ENCODE assay signal across 25 mouse cellular contexts in genomic region chr11:7451756-7452155, GRCm38 (mm10).
A peak's percentile ranks its signal among the peaks of the same experiment; 100 is the strongest.
DNase-seq lines count a peak whose midpoint lies in the region; ATAC-seq and TF ChIP-seq lines count a peak whose summit lies in the region.
"Had no signal": no experiment of that assay in that cellular context is flagged by ENCODE, and none has a peak within 500 bp of the region (broad histone marks: within the 10 kb centered on the region; RNA-seq: fewer than 3 reads in every experiment).

No protein-coding gene starts in this region.

- no peak overlapping the region for H3K27ac ChIP-seq in embryonic facial prominence, embryonic 14.5 days (replicated peaks; ENCODE audit: low read depth, low read length)
- H3K27ac ChIP-seq in embryonic facial prominence, embryonic 10.5 days (replicated peaks): no peak overlapping the region
- no peak overlapping the region for H3K27ac ChIP-seq in limb, embryonic 14.5 days (replicated peaks; ENCODE audit: low read depth, low read length)
- no peak overlapping the region for H3K27ac ChIP-seq in limb, embryonic 10.5 days
- H3K27ac ChIP-seq in hindbrain, postnatal 0 days: no peak overlapping the region
- H3K27ac ChIP-seq: forebrain, embryonic 13.5 days; hindbrain, embryonic 12.5 days; layer of hippocampus, adult 2 months; limb, embryonic 12.5 days; liver, embryonic 12.5 days; midbrain, embryonic 15.5 days; neural tube, embryonic 13.5 days; stomach, postnatal 0 days had no signal

- H3K9ac ChIP-seq in embryonic facial prominence, embryonic 14.5 days (ENCODE audit: low read depth, low read length): no peak overlapping the region
- H3K9ac ChIP-seq in limb, embryonic 14.5 days (ENCODE audit: low read depth, low read length, severe bottlenecking): no peak overlapping the region
- no peak overlapping the region for H3K9ac ChIP-seq in hindbrain, postnatal 0 days (replicated peaks; ENCODE audit: low read length)
- H3K9ac ChIP-seq: forebrain, embryonic 13.5 days; hindbrain, embryonic 12.5 days; limb, embryonic 12.5 days; liver, embryonic 12.5 days; midbrain, embryonic 15.5 days; neural tube, embryonic 13.5 days had no signal

- no peak for TF ChIP-seq POLR2A in limb, embryonic 14.5 days (IDR thresholded peaks at IDR 0.05; ENCODE audit: borderline replicate concordance, extremely low read depth, insufficient read depth, insufficient read length)

- no peak overlapping the region for H3K4me2 ChIP-seq in embryonic facial prominence, embryonic 14.5 days (ENCODE audit: low read depth, low read length)
- H3K4me2 ChIP-seq in limb, embryonic 14.5 days (replicated peaks; ENCODE audit: low read depth, low read length, severe bottlenecking): no peak overlapping the region
- H3K4me2 ChIP-seq in hindbrain, postnatal 0 days (ENCODE audit: low read depth, low read length): no peak overlapping the region
- H3K4me2 ChIP-seq: forebrain, embryonic 13.5 days; hindbrain, embryonic 12.5 days; limb, embryonic 12.5 days; liver, embryonic 12.5 days; midbrain, embryonic 15.5 days; neural tube, embryonic 13.5 days had no signal

- H3K4me3 ChIP-seq in embryonic facial prominence, embryonic 14.5 days (ENCODE audit: low read depth, low read length): no peak overlapping the region
- H3K4me3 ChIP-seq in embryonic facial prominence, embryonic 10.5 days: no peak overlapping the region
- no peak overlapping the region for H3K4me3 ChIP-seq in limb, embryonic 14.5 days (replicated peaks; ENCODE audit: low read length)
- no peak overlapping the region for H3K4me3 ChIP-seq in limb, embryonic 10.5 days
- no peak overlapping the region for H3K4me3 ChIP-seq in hindbrain, postnatal 0 days (ENCODE audit: low read length)
- H3K4me3 ChIP-seq: forebrain, embryonic 13.5 days; hindbrain, embryonic 12.5 days; layer of hippocampus, adult 2 months; limb, embryonic 12.5 days; liver, embryonic 12.5 days; midbrain, embryonic 15.5 days; neural tube, embryonic 13.5 days had no signal

- DNase-seq in embryonic facial prominence, embryonic 14.5 days (ENCODE audit: low spot score): peak; percentile 72
- DNase-seq in embryonic facial prominence, embryonic 10.5 days (ENCODE audit: low spot score): no peak
- DNase-seq in limb, embryonic 14.5 days (ENCODE audit: low spot score): peak; percentile 26
- DNase-seq in limb, embryonic 10.5 days (ENCODE audit: low spot score): no peak
- DNase-seq in NIH3T3 (ENCODE audit: low read depth): peak; percentile 79
- DNase-seq in fibroblast of lung, adult 2 months (ENCODE audit: low read depth): peak; percentile 38
- no peak for DNase-seq in hindbrain, postnatal 0 days (ENCODE audit: low spot score)
- DNase-seq in urinary bladder, postnatal 25 days (ENCODE audit: low spot score): no peak
- DNase-seq: adrenal gland, postnatal 10 days; cerebellum, adult 8-10 months; cerebellum, postnatal 36 days; gastrocnemius, postnatal 10 days; kidney, adult 11 months; kidney, postnatal 14 days; lung, adult 18-20 months; lung, postnatal 4 days had no signal

- no peak for ATAC-seq in embryonic facial prominence, embryonic 14.5 days (ENCODE audit: low read depth)
- ATAC-seq in limb, embryonic 14.5 days (ENCODE audit: low FRiP score, low read depth): no peak
- ATAC-seq in hindbrain, postnatal 0 days: no peak
- ATAC-seq: activated CD4-positive, CD25-positive, alpha-beta regulatory T cell, adult 4 months; forebrain, embryonic 13.5 days; liver, embryonic 12.5 days; midbrain, embryonic 15.5 days had no signal

- no peaks in the 10 kb centered on the region for H3K36me3 ChIP-seq in embryonic facial prominence, embryonic 14.5 days (ENCODE audit: control insufficient read depth, insufficient read depth, low read length)
- no peaks in the 10 kb centered on the region for H3K36me3 ChIP-seq in embryonic facial prominence, embryonic 10.5 days (replicated peaks)
- no peaks in the 10 kb centered on the region for H3K36me3 ChIP-seq in limb, embryonic 14.5 days (ENCODE audit: control insufficient read depth, insufficient read depth, low read length)
- no peaks in the 10 kb centered on the region for H3K36me3 ChIP-seq in limb, embryonic 10.5 days
- no peaks in the 10 kb centered on the region for H3K36me3 ChIP-seq in hindbrain, postnatal 0 days (ENCODE audit: insufficient read depth, low read length)
- H3K36me3 ChIP-seq: hindbrain, embryonic 12.5 days; limb, embryonic 12.5 days; liver, embryonic 12.5 days; midbrain, embryonic 15.5 days; neural tube, embryonic 13.5 days had no signal

- H3K9me3 ChIP-seq in embryonic facial prominence, embryonic 14.5 days (ENCODE audit: control insufficient read depth, low read length): 0 out of 2 replicates have a peak, but pooled peaks cover 7% of the 10 kb centered on the region
- H3K9me3 ChIP-seq in embryonic facial prominence, embryonic 10.5 days: no peaks in the 10 kb centered on the region
- H3K9me3 ChIP-seq in limb, embryonic 14.5 days (ENCODE audit: control insufficient read depth, low read length): no peaks in the 10 kb centered on the region
- H3K9me3 ChIP-seq in limb, embryonic 10.5 days (replicated peaks): no peaks in the 10 kb centered on the region
- H3K9me3 ChIP-seq in hindbrain, postnatal 0 days (ENCODE audit: low read length): no peaks in the 10 kb centered on the region
- H3K9me3 ChIP-seq: forebrain, embryonic 13.5 days; hindbrain, embryonic 12.5 days; limb, embryonic 12.5 days; liver, embryonic 12.5 days; midbrain, embryonic 15.5 days; neural tube, embryonic 13.5 days had no signal

- no peak for TF ChIP-seq CTCF in hindbrain, postnatal 0 days (IDR thresholded peaks at IDR 0.05; ENCODE audit: low read depth)

- WGBS in embryonic facial prominence, embryonic 14.5 days: 65% methylated on average over 4 of the region's 4 CpGs
- WGBS in embryonic facial prominence, embryonic 10.5 days: 87% methylated on average over 4 of the region's 4 CpGs
- WGBS in limb, embryonic 14.5 days: 67% methylated on average over 4 of the region's 4 CpGs
- 94% methylated on average over 4 of the region's 4 CpGs for WGBS in limb, embryonic 10.5 days
- 81% methylated on average over 4 of the region's 4 CpGs for WGBS in hindbrain, postnatal 0 days

- 0 out of 2 replicates have a peak, but pooled peaks cover 8% of the 10 kb centered on the region for H3K4me1 ChIP-seq in embryonic facial prominence, embryonic 14.5 days (ENCODE audit: control insufficient read depth, insufficient read depth, low read length)
- no peaks in the 10 kb centered on the region for H3K4me1 ChIP-seq in embryonic facial prominence, embryonic 10.5 days
- no peaks in the 10 kb centered on the region for H3K4me1 ChIP-seq in limb, embryonic 14.5 days (ENCODE audit: control insufficient read depth, insufficient read depth, low read length)
- H3K4me1 ChIP-seq in limb, embryonic 10.5 days: no peaks in the 10 kb centered on the region
- no peaks in the 10 kb centered on the region for H3K4me1 ChIP-seq in hindbrain, postnatal 0 days (ENCODE audit: insufficient read depth, low read length)
- H3K4me1 ChIP-seq: forebrain, embryonic 13.5 days; hindbrain, embryonic 12.5 days; limb, embryonic 12.5 days; liver, embryonic 12.5 days; midbrain, embryonic 15.5 days; neural tube, embryonic 13.5 days had no signal

- H3K27me3 ChIP-seq in embryonic facial prominence, embryonic 14.5 days (replicated peaks; ENCODE audit: control insufficient read depth, insufficient read depth, low read length): no peaks in the 10 kb centered on the region
- H3K27me3 ChIP-seq in embryonic facial prominence, embryonic 10.5 days (replicated peaks; ENCODE audit: low read depth, poor library complexity, severe bottlenecking): no peaks in the 10 kb centered on the region
- no peaks in the 10 kb centered on the region for H3K27me3 ChIP-seq in limb, embryonic 14.5 days (ENCODE audit: control insufficient read depth, insufficient read depth, low read length)
- H3K27me3 ChIP-seq in limb, embryonic 10.5 days (ENCODE audit: low read depth, poor library complexity, severe bottlenecking): no peaks in the 10 kb centered on the region
- H3K27me3 ChIP-seq in hindbrain, postnatal 0 days (ENCODE audit: insufficient read depth, low read length): no peaks in the 10 kb centered on the region
- H3K27me3 ChIP-seq: forebrain, embryonic 13.5 days; hindbrain, embryonic 12.5 days; limb, embryonic 12.5 days; liver, embryonic 12.5 days; midbrain, embryonic 15.5 days; neural tube, embryonic 13.5 days had no signal

Comparison
In these comparisons a context has a peak if more than half of its experiments do, and no peak if none do; other contexts are left out.
1. DNase-seq: peak in embryonic facial prominence, embryonic 14.5 days (single experiment), limb, embryonic 14.5 days (single experiment), NIH3T3 (single experiment) and fibroblast of lung, adult 2 months (single experiment); none in embryonic facial prominence, embryonic 10.5 days (single experiment), limb, embryonic 10.5 days (single experiment), hindbrain, postnatal 0 days (single experiment) and urinary bladder, postnatal 25 days (single experiment).